Mouse (Mus musculus) bone marrow, adult 2 months (tissue): ENCODE results near the gene Tmem208.

Experiments
- CTCF ChIP-seq: fragments of 200-500 bp; IDR thresholded peaks from 2 replicates; pipeline ENCODE4 v1.5.1; 2011; ENCODE audit warnings: low read length, control low read depth; ENCODE audit not compliant: control insufficient read depth, insufficient read depth
- POLR2A ChIP-seq: fragments of 200-500 bp; IDR thresholded peaks from 2 replicates; pipeline ENCODE4 v1.6.1; 2011; ENCODE audit warnings: low read depth, mild to moderate bottlenecking, control low read depth, low read length, borderline replicate concordance; ENCODE audit not compliant: control insufficient read depth

DNA sequence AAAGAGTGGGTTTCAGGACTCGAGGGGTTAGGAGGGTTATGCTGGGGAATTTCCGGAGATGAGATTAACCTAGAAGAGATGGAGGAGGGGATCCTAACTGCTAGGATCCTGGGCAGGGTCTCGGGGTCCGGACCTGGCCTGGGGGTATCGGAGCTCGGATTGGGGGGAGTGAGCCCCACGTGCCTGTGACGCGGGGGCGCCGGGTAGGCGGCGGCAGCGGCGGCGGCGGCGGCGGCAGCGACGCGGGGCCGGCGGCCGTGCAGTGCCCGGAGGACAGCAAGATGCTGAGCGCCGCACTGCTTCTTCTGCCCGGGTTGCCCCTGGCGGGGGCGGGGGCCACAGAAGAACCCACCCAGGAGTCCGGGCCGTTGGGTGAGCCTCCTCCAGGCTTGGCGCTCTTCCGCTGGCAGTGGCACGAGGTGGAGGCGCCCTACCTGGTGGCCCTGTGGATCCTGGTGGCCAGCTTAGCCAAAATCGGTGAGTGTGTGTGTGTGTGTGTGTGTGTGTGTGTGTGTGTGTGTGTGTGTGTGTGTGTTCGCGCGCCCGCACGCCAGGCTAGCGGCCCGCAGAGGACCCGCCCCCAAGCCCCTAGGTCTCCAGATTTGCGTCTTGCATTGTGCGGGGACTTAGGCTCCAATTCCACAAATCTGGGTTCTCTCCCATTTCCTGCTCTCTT lies 23.1 kb downstream of the Tmem208 start:
- TF ChIP-seq CTCF (no peak), POLR2A (no peak)
